8 mouse cellular contexts compared by ENCODE assay signal in genomic region chr4:98924071-98924905, GRCm38 (mm10). TPM values are rescaled to one million over a fixed set of nuclear protein-coding genes. Genes with fewer than 3 reads are reported as not detected.
DNase-seq lines count a peak whose midpoint lies in the region; ATAC-seq and TF ChIP-seq lines count a peak whose summit lies in the region.

No protein-coding gene starts in this region.

- peak overlapping the region; percentile 82 for H3K4me3 ChIP-seq in C2C12 (ENCODE audit: insufficient read depth, poor library complexity, severe bottlenecking)
- H3K4me3 ChIP-seq in midbrain, embryonic 12.5 days, result peak overlapping the region; percentile 90

- DNase-seq in cerebellum, adult 9-10 months, result no peak
- DNase-seq in c-Kit-positive CD71-positive TER-119-negative erythroid progenitor cells, embryonic 14.5 days (ENCODE audit: low read depth), result peak; percentile 28
- DNase-seq in forelimb bud, embryonic 11.5 days (ENCODE audit: low read depth, low spot score), result peak; percentile 14
- peak; percentile 26 for DNase-seq in kidney, postnatal 10 days
- peak; percentile 25 for DNase-seq in thymus, postnatal 4 days

- peaks cover 19% of the 10 kb centered on the region for H3K4me1 ChIP-seq in midbrain, embryonic 12.5 days

- under 1% methylated on average over 55 of the region's 66 CpGs for WGBS in midbrain, embryonic 12.5 days

- no peaks in the 10 kb centered on the region for H3K27me3 ChIP-seq in C2C12 (ENCODE audit: control insufficient read depth, insufficient read depth, insufficient read length)
- no peaks in the 10 kb centered on the region for H3K27me3 ChIP-seq in midbrain, embryonic 12.5 days

- peaks cover 18% of the 10 kb centered on the region for H3K36me3 ChIP-seq in C2C12 (ENCODE audit: control insufficient read depth, insufficient read depth)
- H3K36me3 ChIP-seq in midbrain, embryonic 12.5 days, result no peaks in the 10 kb centered on the region

- no peak for TF ChIP-seq CTCF in C2C12 (IDR thresholded peaks at IDR 0.05; ENCODE audit: control insufficient read depth, insufficient read depth, insufficient read length)

- H3K4me2 ChIP-seq in midbrain, embryonic 12.5 days (replicated peaks), result peak overlapping the region; percentile 79

- H3K27ac ChIP-seq in midbrain, embryonic 12.5 days (replicated peaks), result peak overlapping the region; percentile 97

- peaks cover 50% of the 10 kb centered on the region for H3K79me3 ChIP-seq in C2C12 (ENCODE audit: low read depth)

- H3K79me2 ChIP-seq in C2C12 (ENCODE audit: control insufficient read depth, insufficient read depth), result peaks cover 57% of the 10 kb centered on the region

- peak overlapping the region; percentile 93 for H3K9ac ChIP-seq in midbrain, embryonic 12.5 days (replicated peaks)

- no peaks in the 10 kb centered on the region for H3K9me3 ChIP-seq in midbrain, embryonic 12.5 days

- H3ac ChIP-seq in C2C12 (ENCODE audit: control insufficient read depth, insufficient read length, low read depth), result peak overlapping the region; percentile 100

- peak; percentile 16 for ATAC-seq in cerebellum, adult (ENCODE audit: insufficient number of reproducible peaks, low FRiP score, low TSS enrichment)
- ATAC-seq in midbrain, embryonic 12.5 days (ENCODE audit: low FRiP score, low read depth), result peak; percentile 40

TF ChIP-seq in C2C12, 6 proteins besides CTCF, POLR2A, EP300 and RAD21:
- TF ChIP-seq USF1 (IDR thresholded peaks at IDR 0.05; ENCODE audit: low read depth), result no peak
- TF ChIP-seq CEBPB (IDR thresholded peaks at IDR 0.05; ENCODE audit: low read depth), result peak; percentile 30
- no peak for TF ChIP-seq MYOD1 (IDR thresholded peaks at IDR 0.05; ENCODE audit: control insufficient read depth, insufficient read length, low read depth)
- no peak for TF ChIP-seq MYOG (IDR thresholded peaks at IDR 0.05; ENCODE audit: control insufficient read depth, extremely low read depth, insufficient read length)
- TF ChIP-seq MAX (IDR thresholded peaks at IDR 0.05), result peak; percentile 37
- no peak for TF ChIP-seq FOSL1 (IDR thresholded peaks at IDR 0.05; ENCODE audit: insufficient read depth, low read length, poor library complexity, severe bottlenecking)

RNA-seq across cellular contexts. Expression of gene Usp1, which starts 0.7 kb away (rescaled TPM):
- 28.6 TPM for polyA plus RNA-seq in C2C12 (2012; fragmentation: generic; extraction: Trizol)
- polyA plus RNA-seq in midbrain, embryonic 12.5 days (2016; fragmentation: Nextera tagmentation; extraction: Ambion mirVana), result 126 and 138 TPM in 2 replicates
